Mouse (Mus musculus): ENCODE results near the gene Rfxap.
"Not testable (repeated sequence)": the region's sequence is repeated elsewhere in the genome, so short reads cannot be mapped to it uniquely, and the experiment has no call there.

Rfxap gene

GRCm38 (mm10) chr3:54766811-54767210, 40.8 kb downstream of the Rfxap start:
- no peak for DNase-seq (ENCODE audit: low spot score in 2 of 2)

- no peak for DNase-seq (ENCODE audit: low spot score in 2 of 2)
Observed at GRCm38 (mm10) chr3:54766034-54766433, 41.6 kb downstream of the Rfxap start.

- DNase-seq (ENCODE audit: low spot score in 2 of 2): not testable (repeated sequence)
Observed at GRCm38 (mm10) chr3:54765521-54765920, 42.1 kb downstream of the Rfxap start.

- no peak for DNase-seq (ENCODE audit: low spot score in 2 of 2)
Observed at GRCm38 (mm10) chr3:54764418-54764817, 43.2 kb downstream of the Rfxap start.

- DNase-seq (ENCODE audit: low spot score in 2 of 2): no peak
Observed at GRCm38 (mm10) chr3:54761258-54761657, 46.3 kb downstream of the Rfxap start.

- DNase-seq (ENCODE audit: low spot score in 2 of 2): no peak
Observed at GRCm38 (mm10) chr3:54760321-54761115, 47.1 kb downstream of the Rfxap start.

GRCm38 (mm10) chr3:54759211-54759610, 48.4 kb downstream of the Rfxap start:
- no peak for DNase-seq (ENCODE audit: low spot score in 2 of 2)

- no peak for DNase-seq (ENCODE audit: low spot score in 2 of 2)
Observed at GRCm38 (mm10) chr3:54757446-54757845, 50.1 kb downstream of the Rfxap start.

GRCm38 (mm10) chr3:54756058-54756457, 51.5 kb downstream of the Rfxap start:
- DNase-seq (ENCODE audit: low spot score in 2 of 2): no peak

GRCm38 (mm10) chr3:54755145-54756041, 52.2 kb downstream of the Rfxap start, which contains the start of gene Smad9:
TSS of gene Smad9 (plus strand) at chr3:54755582.
- peak; percentile 48 to 52 for DNase-seq (ENCODE audit: low spot score in 2 of 2)

- no peak for DNase-seq (ENCODE audit: low spot score in 2 of 2)
Observed at GRCm38 (mm10) chr3:54753411-54753810, 54.2 kb downstream of the Rfxap start.
